Mouse (Mus musculus) neural tube, embryonic 13.5 days (tissue): ENCODE results near the gene St3gal3. TPM values are rescaled to one million over a fixed set of nuclear protein-coding genes. Genes with fewer than 3 reads are reported as not detected.

Experiments used
- ATAC-seq: fragments of 200-750 bp; cut with Nextera tagmentation; 2 replicates; pipeline ENCODE4 v1.8.0; 2017; ENCODE audit warnings: low read depth, mild to moderate bottlenecking, moderate TSS enrichment, moderate library complexity
- H3K27ac ChIP-seq: fragments of 300-500 bp; sonication (generic); replicated peaks from 2 replicates; pipeline ENCODE4 v1.5.1; 2015; ENCODE audit warnings: moderate library complexity, mild to moderate bottlenecking, inconsistent platforms
- H3K27me3 ChIP-seq: fragments of 300-500 bp; sonication (generic); 2 replicates; pipeline ENCODE4 v1.6.1; 2015; ENCODE audit warnings: mild to moderate bottlenecking, inconsistent platforms
- H3K36me3 ChIP-seq: fragments of 300-500 bp; sonication (generic); 2 replicates; pipeline ENCODE4 v1.6.1; 2015; ENCODE audit warnings: mild to moderate bottlenecking, inconsistent platforms
- H3K4me1 ChIP-seq: fragments of 300-500 bp; sonication (generic); replicated peaks from 2 replicates; pipeline ENCODE4 v1.6.1; 2015; ENCODE audit warnings: inconsistent platforms
- H3K4me2 ChIP-seq: fragments of 300-500 bp; sonication (generic); 2 replicates; pipeline ENCODE4 v1.6.1; 2015; ENCODE audit warnings: inconsistent platforms, mild to moderate bottlenecking, moderate library complexity
- H3K4me3 ChIP-seq: fragments of 300-500 bp; sonication (generic); 2 replicates; pipeline ENCODE4 v1.5.1; 2015; ENCODE audit warnings: mild to moderate bottlenecking, inconsistent platforms
- H3K9ac ChIP-seq: fragments of 300-500 bp; sonication (generic); 2 replicates; pipeline ENCODE4 v1.6.1; 2015; ENCODE audit warnings: moderate library complexity, mild to moderate bottlenecking, inconsistent platforms
- H3K9me3 ChIP-seq: fragments of 300-500 bp; sonication (generic); 2 replicates; pipeline ENCODE4 v1.6.1; 2016; ENCODE audit warnings: inconsistent platforms
- WGBS: fragments of 180-500 bp; shearing (Covaris S2); methylation state at CpG from one replicate; pipeline ENCODE4 v1.1.7; 2015; 5-methylcytosine and 5-hydroxymethylcytosine counted together
- polyA plus RNA-seq: library from polyadenylated mRNA; unstranded; fragments of >200 nt; fragmentation: Nextera tagmentation; extraction: Ambion mirVana; gene quantifications from 2 replicates; pipeline ENCODE4 v1.2.1, GENCODE M21; 2015

The St3gal3 gene
- polyA plus RNA-seq, 1 experiment from 2014 or later = 12.2 TPM

DNA sequence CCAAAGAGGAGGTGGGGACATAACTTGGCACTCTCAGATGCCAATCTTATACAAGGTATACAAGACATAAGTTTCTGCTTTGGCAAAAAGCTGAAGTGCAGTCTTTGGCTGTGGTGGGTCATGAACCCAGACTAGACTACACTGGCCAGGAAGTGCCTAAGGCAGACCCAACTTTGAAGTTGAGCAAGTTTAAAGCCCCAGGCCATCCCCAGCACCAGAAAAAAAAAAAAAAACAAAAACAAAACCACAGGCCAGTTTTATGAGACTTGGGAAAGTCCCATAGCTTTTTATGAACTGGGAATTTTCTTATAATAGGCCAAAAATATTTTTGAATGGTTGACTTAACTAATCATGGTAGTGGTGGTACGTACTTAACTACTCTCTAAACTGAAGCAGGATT lies 700 bp upstream of the St3gal3 start:
- Histone ChIP-seq H3K4me2 (peak overlapping the region; percentile 82), H3K4me1 (peaks cover 36% of the 10 kb centered on the region), H3K36me3 (peaks cover 42% of the 10 kb centered on the region), H3K27me3 (no peaks in the 10 kb centered on the region), H3K9me3 (no peaks in the 10 kb centered on the region), H3K4me3 (peak overlapping the region; percentile 78), H3K9ac (peak overlapping the region; percentile 83), H3K27ac (peak overlapping the region; percentile 86)
- 0 out of 2 replicates have a peak, but pooled peaks have one; percentile 0 for ATAC-seq
- WGBS = 97% methylated on average over 1 of the region's 1 CpGs

DNA sequence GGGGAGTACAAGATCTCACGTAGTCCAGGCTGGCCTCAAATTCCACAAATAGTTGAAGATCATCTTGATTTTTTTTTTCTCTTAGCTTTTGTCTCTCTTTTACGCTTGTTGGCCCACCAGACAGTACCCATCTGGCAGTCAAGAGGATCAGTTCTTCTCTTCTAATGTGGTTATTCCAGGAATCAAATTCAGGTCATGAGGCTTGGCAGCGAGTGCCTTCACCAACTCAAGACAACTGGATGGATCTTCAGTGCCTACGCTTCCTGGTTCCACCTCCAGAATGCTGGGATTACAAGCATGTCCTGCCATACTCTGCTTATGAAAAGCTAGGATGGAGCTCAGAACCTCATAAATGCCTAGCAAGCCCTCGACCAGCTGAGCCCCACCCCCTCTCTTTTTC lies 3.4 kb downstream of the St3gal3 start:
- no peak overlapping the region for H3K9ac ChIP-seq
- no peak overlapping the region for H3K4me3 ChIP-seq
- no peaks in the 10 kb centered on the region for H3K9me3 ChIP-seq
- H3K27me3 ChIP-seq = no peaks in the 10 kb centered on the region
- no peak for ATAC-seq
- 85% methylated on average over 5 of the region's 5 CpGs for WGBS
- H3K4me2 ChIP-seq = no peak overlapping the region
- H3K27ac ChIP-seq = no peak overlapping the region
- H3K36me3 ChIP-seq = peaks cover 5% of the 10 kb centered on the region
- H3K4me1 ChIP-seq = peaks cover 41% of the 10 kb centered on the region

DNA sequence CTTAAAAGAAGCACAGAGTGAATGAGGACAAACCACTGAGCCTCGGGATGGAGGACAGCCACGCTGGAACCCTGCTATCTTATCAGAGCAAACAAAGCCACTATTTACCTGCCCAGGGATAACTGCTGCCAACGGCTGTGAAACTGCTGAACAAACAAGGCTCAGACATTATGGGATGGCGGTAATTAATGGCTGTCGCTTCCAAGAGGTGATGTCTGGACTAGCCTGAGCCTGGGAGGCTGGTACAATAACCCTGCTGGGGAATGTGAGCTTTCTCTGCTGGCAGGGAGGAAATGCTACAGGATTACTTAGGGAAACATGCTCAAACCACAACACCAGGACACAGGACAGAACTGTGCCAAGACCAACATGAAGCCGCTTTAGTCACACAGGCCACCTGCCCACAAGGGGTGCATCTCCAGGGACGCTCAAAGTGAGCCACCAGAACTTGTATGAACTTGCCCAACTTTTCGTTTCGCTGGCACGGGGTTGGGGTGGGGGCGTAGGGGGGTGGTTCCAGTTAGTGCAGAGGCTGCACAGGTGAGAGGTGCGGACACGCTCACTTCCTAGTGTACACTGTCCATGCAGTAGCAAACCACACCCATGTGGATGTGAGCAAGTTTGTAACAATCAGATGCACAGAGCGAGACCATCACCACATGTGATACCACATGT lies 11.5 kb downstream of the St3gal3 start:
- peaks cover 8% of the 10 kb centered on the region for H3K4me1 ChIP-seq
- H3K4me2 ChIP-seq = no peak overlapping the region
- no peaks in the 10 kb centered on the region for H3K9me3 ChIP-seq
- no peak overlapping the region for H3K4me3 ChIP-seq
- no peaks in the 10 kb centered on the region for H3K36me3 ChIP-seq
- H3K9ac ChIP-seq = no peak overlapping the region
- ATAC-seq = no peak
- 86% methylated on average over 14 of the region's 14 CpGs for WGBS
- no peaks in the 10 kb centered on the region for H3K27me3 ChIP-seq
- no peak overlapping the region for H3K27ac ChIP-seq

DNA sequence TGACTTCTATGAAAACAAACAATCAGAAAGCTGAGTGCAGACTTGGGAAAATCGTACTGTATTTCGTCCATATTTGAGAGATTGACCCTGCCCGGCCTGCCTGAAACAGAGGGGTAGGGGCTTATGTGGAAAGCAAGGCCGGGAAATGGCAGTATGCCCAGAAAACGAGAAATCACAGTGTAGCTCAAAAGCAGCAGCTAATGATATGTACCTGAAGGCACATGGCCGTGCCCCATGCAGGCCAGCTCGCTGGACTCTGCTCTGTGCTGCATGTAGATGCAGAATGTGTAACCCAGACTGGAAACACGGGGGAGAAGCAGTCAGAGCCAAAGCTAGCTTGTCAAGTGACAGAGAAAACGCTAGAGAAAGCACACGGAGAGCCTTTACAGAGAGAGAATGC lies 12.6 kb downstream of the St3gal3 start:
- 0 out of 2 replicates have a peak overlapping the region, but pooled peaks have one; percentile 5 for H3K27ac ChIP-seq
- 87% methylated on average over 10 of the region's 10 CpGs for WGBS

DNA sequence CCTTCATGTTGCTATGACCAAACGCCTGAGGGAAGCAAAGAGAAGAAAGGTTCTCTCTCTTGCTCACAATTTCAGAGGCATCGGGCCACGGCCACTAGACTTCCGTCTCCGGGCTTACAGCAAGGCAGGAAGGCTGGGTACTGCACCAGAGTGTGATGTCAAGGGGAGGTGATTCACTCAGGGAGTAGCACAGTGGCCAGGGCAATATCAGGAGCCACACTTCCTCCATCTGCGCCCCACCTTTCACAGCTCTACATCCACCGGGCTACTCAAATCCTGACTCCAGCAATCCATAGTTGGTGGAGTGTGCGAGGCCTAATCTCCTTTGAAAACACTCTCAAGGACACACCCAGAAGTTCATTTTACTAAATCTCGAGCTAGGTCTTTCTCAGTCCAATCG lies 17.1 kb downstream of the St3gal3 start:
- Histone ChIP-seq H3K9me3 (no peaks in the 10 kb centered on the region), H3K4me3 (no peak overlapping the region), H3K4me2 (no peak overlapping the region), H3K36me3 (peaks cover 6% of the 10 kb centered on the region; the same call in 1 of the 2 replicates), H3K27ac (no peak overlapping the region), H3K4me1 (0 out of 2 replicates have a peak, but pooled peaks cover 4% of the 10 kb centered on the region), H3K27me3 (no peaks in the 10 kb centered on the region), H3K9ac (no peak overlapping the region)
- WGBS = 92% methylated on average over 10 of the region's 10 CpGs
- no peak for ATAC-seq

More for the DNA sequence above, 12.6 kb downstream of the St3gal3 start:
- Histone ChIP-seq H3K4me1 (no peaks in the 10 kb centered on the region), H3K9ac (no peak overlapping the region), H3K4me2 (no peak overlapping the region), H3K27me3 (no peaks in the 10 kb centered on the region), H3K9me3 (no peaks in the 10 kb centered on the region), H3K36me3 (peaks cover 6% of the 10 kb centered on the region; the same call in 1 of the 2 replicates), H3K4me3 (no peak overlapping the region)
- no peak for ATAC-seq

DNA sequence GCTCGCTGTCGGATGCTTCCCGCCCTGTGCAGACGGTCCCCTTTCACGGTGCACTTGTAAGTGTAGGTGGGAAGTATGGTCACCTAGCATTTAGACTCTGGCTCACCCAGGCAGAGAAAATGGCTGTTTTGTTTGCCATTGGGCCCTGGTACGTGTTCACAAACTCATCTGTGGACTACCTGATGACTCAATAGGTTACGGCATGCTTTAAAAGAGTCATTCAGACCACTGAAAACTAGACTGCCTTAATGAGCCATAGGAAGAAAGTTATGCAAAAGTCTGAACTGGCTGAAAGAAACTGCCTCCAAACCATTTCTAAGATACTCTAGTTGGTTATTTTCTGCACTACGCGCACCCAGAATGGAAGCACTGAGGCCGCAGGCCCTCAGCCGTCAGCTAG lies 18.6 kb downstream of the St3gal3 start:
- peaks cover 6% of the 10 kb centered on the region; the same call in 1 of the 2 replicates for H3K36me3 ChIP-seq
- 0 out of 2 replicates have a peak, but pooled peaks cover 3% of the 10 kb centered on the region for H3K9me3 ChIP-seq
- H3K4me3 ChIP-seq = no peak overlapping the region
- 90% methylated on average over 11 of the region's 11 CpGs for WGBS
- 0 out of 2 replicates have a peak, but pooled peaks cover 5% of the 10 kb centered on the region for H3K4me1 ChIP-seq
- no peak for ATAC-seq
- no peak overlapping the region for H3K27ac ChIP-seq
- no peak overlapping the region for H3K4me2 ChIP-seq
- H3K9ac ChIP-seq = no peak overlapping the region
- no peaks in the 10 kb centered on the region for H3K27me3 ChIP-seq

DNA sequence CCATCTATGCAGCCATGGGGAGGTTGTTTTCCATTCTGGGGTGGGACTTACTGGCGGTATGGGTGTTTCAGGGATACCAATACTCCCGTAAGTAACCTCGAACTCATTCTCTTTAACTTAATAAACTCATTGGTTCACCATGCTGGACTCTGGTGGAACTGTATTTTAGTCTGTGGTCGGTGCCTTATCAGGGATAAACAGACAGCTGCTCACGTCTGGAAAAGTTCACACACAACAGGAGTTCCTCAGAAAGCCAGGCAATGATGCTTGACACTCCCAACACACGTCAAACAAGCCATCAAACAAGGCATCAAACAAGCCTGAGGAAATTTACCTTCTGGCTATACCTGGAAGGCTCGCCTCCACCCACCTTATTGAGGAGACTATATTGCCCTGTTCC lies 19.6 kb downstream of the St3gal3 start:
- 0 out of 2 replicates have a peak, but pooled peaks cover 5% of the 10 kb centered on the region for H3K4me1 ChIP-seq
- 0 out of 2 replicates have a peak, but pooled peaks cover 3% of the 10 kb centered on the region for H3K9me3 ChIP-seq
- no peak overlapping the region for H3K4me3 ChIP-seq
- peaks cover 6% of the 10 kb centered on the region; the same call in 1 of the 2 replicates for H3K36me3 ChIP-seq
- 87% methylated on average over 7 of the region's 7 CpGs for WGBS
- H3K4me2 ChIP-seq = no peak overlapping the region
- no peaks in the 10 kb centered on the region for H3K27me3 ChIP-seq
- H3K9ac ChIP-seq = no peak overlapping the region
- no peak for ATAC-seq
- no peak overlapping the region for H3K27ac ChIP-seq

DNA sequence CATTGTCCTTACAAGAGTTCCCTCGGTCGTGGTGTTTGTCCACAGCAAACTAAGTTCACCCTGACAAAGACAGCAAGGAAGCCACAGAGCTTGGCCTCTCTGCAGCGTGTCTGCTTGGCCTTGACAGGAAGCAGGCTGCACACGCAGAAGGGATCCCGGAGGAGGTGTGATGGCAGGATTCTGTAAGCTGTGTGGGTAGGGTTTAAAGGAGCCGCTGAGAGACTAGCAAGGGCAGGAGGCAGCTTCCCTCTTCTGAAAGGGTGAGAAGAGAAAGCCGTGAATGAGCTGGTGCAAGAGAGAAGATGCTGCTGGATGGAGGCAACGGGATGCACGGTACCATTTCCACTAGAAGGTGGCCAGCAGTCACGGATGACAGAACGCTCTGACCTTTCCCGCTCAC lies 22.1 kb downstream of the St3gal3 start:
- Histone ChIP-seq H3K9me3 (0 out of 2 replicates have a peak, but pooled peaks cover 6% of the 10 kb centered on the region), H3K4me3 (no peak overlapping the region), H3K4me2 (no peak overlapping the region), H3K27ac (no peak overlapping the region), H3K9ac (no peak overlapping the region), H3K27me3 (no peaks in the 10 kb centered on the region), H3K36me3 (peaks cover 7% of the 10 kb centered on the region; the same call in 1 of the 2 replicates), H3K4me1 (peaks cover 15% of the 10 kb centered on the region)
- no peak for ATAC-seq
- 80% methylated on average over 12 of the region's 12 CpGs for WGBS

DNA sequence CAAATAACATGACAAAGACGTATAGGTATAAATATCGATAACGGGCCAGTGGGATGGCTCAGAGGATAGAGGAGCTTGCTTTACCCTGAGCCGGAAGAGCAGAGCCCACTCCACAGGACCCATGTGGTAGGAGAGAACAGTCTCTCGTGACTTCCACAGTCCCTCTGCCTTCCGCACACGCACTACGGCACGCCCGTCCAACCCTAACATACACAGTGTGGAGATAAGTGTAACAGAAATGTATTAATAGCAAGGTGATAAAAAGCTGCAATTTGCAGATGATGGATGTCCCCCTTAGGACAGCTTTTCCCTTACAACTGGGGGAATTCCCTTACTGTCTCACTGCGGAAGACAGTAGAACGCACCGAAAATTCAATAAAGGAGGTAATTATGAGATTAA lies 25.1 kb downstream of the St3gal3 start:
- H3K9me3 ChIP-seq = 0 out of 2 replicates have a peak, but pooled peaks cover 6% of the 10 kb centered on the region
- H3K27ac ChIP-seq = no peak overlapping the region
- no peaks in the 10 kb centered on the region for H3K27me3 ChIP-seq
- H3K4me3 ChIP-seq = no peak overlapping the region
- 0 out of 2 replicates have a peak, but pooled peaks cover 14% of the 10 kb centered on the region for H3K36me3 ChIP-seq
- H3K4me2 ChIP-seq = no peak overlapping the region
- peak; percentile 53; the same call in 1 of the 2 replicates for ATAC-seq
- peaks cover 15% of the 10 kb centered on the region for H3K4me1 ChIP-seq
- H3K9ac ChIP-seq = no peak overlapping the region
- 73% methylated on average over 13 of the region's 13 CpGs for WGBS

DNA sequence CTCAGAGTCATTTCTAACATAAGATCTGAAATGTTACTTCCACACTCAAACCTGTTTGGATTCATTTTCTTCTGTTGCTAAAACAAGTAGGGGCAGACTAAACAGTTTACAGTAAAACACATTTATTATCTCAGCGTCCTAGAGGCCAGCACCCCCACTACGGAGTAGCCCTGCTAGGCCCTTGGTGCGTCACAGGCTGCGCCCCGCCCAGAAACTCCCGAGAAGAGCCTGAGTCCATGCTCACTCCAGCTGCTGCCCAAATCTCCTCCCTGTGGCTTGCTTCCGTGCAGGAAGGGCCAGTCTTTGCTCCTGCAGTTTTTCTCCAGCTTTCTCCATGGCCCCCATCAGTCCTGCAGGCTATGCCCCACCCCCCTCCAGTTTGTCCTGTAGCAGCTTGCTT lies 25.9 kb downstream of the St3gal3 start:
- 76% methylated on average over 7 of the region's 7 CpGs for WGBS
- 0 out of 2 replicates have a peak, but pooled peaks cover 14% of the 10 kb centered on the region for H3K36me3 ChIP-seq
- ATAC-seq = no peak

DNA sequence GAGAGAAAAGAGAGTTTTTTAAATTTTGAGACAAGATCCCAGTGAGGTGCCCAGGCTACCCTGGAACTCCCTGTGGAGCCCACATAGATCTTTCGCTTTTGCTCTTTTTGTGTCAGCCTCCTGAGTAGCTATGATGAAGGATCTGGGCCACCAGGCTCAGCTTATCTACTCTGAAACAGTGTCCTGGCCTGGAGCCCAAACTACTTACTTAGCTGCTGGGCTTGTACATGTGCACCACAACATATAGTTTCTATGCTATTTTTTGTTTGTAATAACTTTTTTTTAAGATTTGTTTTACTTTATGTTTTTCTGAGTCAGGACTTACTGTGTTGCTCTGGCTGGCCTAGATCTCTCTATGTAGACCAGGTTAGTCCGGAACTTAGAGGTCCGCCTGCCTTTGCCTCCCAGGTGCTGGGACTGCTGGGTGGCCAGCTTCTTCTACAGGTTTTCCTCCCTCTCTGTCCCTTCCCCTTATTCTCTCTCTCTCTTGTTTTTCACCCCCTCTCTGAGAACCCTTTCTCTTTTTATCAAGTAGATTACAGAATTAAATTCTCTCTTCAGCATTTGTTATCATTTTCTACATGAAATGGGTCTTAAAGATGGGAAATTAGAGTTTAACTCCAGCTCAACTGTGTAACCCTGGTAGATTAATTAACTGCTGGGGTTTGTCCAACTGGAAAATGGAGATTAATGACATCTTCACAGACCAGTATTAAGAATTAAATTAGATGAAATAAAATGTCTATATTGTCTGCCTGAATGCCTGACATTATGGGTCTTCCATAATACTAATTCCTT lies 29.3 kb downstream of the St3gal3 start:
- Histone ChIP-seq H3K4me3 (no peak overlapping the region), H3K36me3 (0 out of 2 replicates have a peak, but pooled peaks cover 14% of the 10 kb centered on the region), H3K9ac (no peak overlapping the region), H3K27ac (no peak overlapping the region), H3K27me3 (no peaks in the 10 kb centered on the region), H3K4me2 (no peak overlapping the region), H3K4me1 (peaks cover 10% of the 10 kb centered on the region), H3K9me3 (0 out of 2 replicates have a peak, but pooled peaks cover 3% of the 10 kb centered on the region)
- WGBS = 93% methylated on average over 3 of the region's 3 CpGs
- ATAC-seq = no peak

More for the DNA sequence above, 25.9 kb downstream of the St3gal3 start:
- Histone ChIP-seq H3K27ac (no peak overlapping the region), H3K27me3 (no peaks in the 10 kb centered on the region), H3K4me2 (no peak overlapping the region), H3K4me1 (peaks cover 15% of the 10 kb centered on the region), H3K4me3 (no peak overlapping the region), H3K9me3 (0 out of 2 replicates have a peak, but pooled peaks cover 6% of the 10 kb centered on the region), H3K9ac (no peak overlapping the region)
